Comparison of ENCODE assay signal across 8 mouse cellular contexts in genomic region chr7:67848589-67849508, GRCm38 (mm10).
DNase-seq lines count a peak whose midpoint lies in the region; ATAC-seq lines count a peak whose summit lies in the region.

No protein-coding gene starts in this region.

- under 1% methylated on average over 33 of the region's 35 CpGs for WGBS in embryonic facial prominence, embryonic 11.5 days

- H3K9ac ChIP-seq in embryonic facial prominence, embryonic 11.5 days (replicated peaks; ENCODE audit: low read length): peak overlapping the region; percentile 57

- no peaks in the 10 kb centered on the region for H3K36me3 ChIP-seq in embryonic facial prominence, embryonic 11.5 days (replicated peaks; ENCODE audit: control insufficient read depth, insufficient read depth, low read depth, low read length)

- no peaks in the 10 kb centered on the region for H3K4me1 ChIP-seq in embryonic facial prominence, embryonic 11.5 days (ENCODE audit: control insufficient read depth, insufficient read depth, low read length)

- DNase-seq in adrenal gland, postnatal 25 days: peak; percentile 44
- DNase-seq in embryonic facial prominence, embryonic 11.5 days (ENCODE audit: low spot score): peak; percentile 87
- peak; percentile 48 to 66 for DNase-seq in heart, adult 18-20 months
- DNase-seq in kidney, adult 11 months: peak; percentile 70
- DNase-seq in left cerebral cortex, postnatal 14 days (ENCODE audit: low spot score in 2 of 2): peak; percentile 67
- peak; percentile 47 to 66 for DNase-seq in right cerebral cortex, postnatal 36 days (ENCODE audit: low spot score in 2 of 2)

- intact Hi-C loops in left cerebral cortex, postnatal 14 days (cut with DNase I): no loop called here

- peak; percentile 85 for ATAC-seq in embryonic facial prominence, embryonic 11.5 days (replicated peaks; ENCODE audit: insufficient number of reproducible peaks, low FRiP score, low TSS enrichment, low read depth)
- ATAC-seq in megakaryocyte progenitor cell, adult 5-6 weeks (replicated peaks; ENCODE audit: poor library complexity): peak; percentile 46; the same call in 1 of the 2 replicates
- no peak for ATAC-seq in megakaryocyte-erythroid progenitor cell, adult 5-6 weeks (replicated peaks; ENCODE audit: low FRiP score, low TSS enrichment, poor library complexity, severe bottlenecking)

- no peak overlapping the region for H3K27ac ChIP-seq in embryonic facial prominence, embryonic 11.5 days (replicated peaks; ENCODE audit: low read depth, low read length)

- H3K4me3 ChIP-seq in embryonic facial prominence, embryonic 11.5 days (ENCODE audit: low read depth, low read length): peak overlapping the region; percentile 37

- no peaks in the 10 kb centered on the region for H3K9me3 ChIP-seq in embryonic facial prominence, embryonic 11.5 days (replicated peaks; ENCODE audit: control insufficient read depth, low read length)

- no peaks in the 10 kb centered on the region for H3K27me3 ChIP-seq in embryonic facial prominence, embryonic 11.5 days (ENCODE audit: control insufficient read depth, insufficient read depth, low read length)

- H3K4me2 ChIP-seq in embryonic facial prominence, embryonic 11.5 days (ENCODE audit: low read depth, low read length): peak overlapping the region; percentile 59
